Mouse (Mus musculus) MEL (cell line): ENCODE measurements around the gene Pakap.

Experiments used
- CHD1 ChIP-seq: IDR thresholded peaks from 2 replicates; pipeline ENCODE4 v1.6.1; 2012; ENCODE audit warnings: low read depth, mild to moderate bottlenecking, inconsistent platforms, low read length, improper control_type of control experiment
- CHD2 ChIP-seq: IDR thresholded peaks from 2 replicates; pipeline ENCODE4 v1.6.1; 2011; ENCODE audit warnings: low read length, improper control_type of control experiment
- CTCF ChIP-seq, 3 experiments: IDR thresholded peaks in 2 of 3; conservative IDR thresholded peaks in 1 of 3; 2 replicates each; pipeline ENCODE4 v1.5.1; 2011 to 2012; ENCODE audit warnings: low read length in 3 of 3, low read depth in 2 of 3, mild to moderate bottlenecking in 2 of 3, improper control_type of control experiment in 1 of 3, inconsistent platforms in 1 of 3, mixed read lengths in 1 of 3, moderate library complexity in 1 of 3; ENCODE audit not compliant: control insufficient read depth in 1 of 3, insufficient read depth in 1 of 3, poor library complexity in 1 of 3, severe bottlenecking in 1 of 3
- ETS1 ChIP-seq: IDR thresholded peaks from 2 replicates; pipeline ENCODE4 v1.6.1; 2012; ENCODE audit warnings: low read depth, mild to moderate bottlenecking, inconsistent platforms, low read length, improper control_type of control experiment, moderate library complexity
- MAX ChIP-seq: IDR thresholded peaks from 2 replicates; pipeline ENCODE4 v1.6.1; 2011; ENCODE audit warnings: low read length, improper control_type of control experiment
- MAZ ChIP-seq: IDR thresholded peaks from 2 replicates; pipeline ENCODE4 v1.6.1; 2012; ENCODE audit warnings: low read depth, mild to moderate bottlenecking, inconsistent platforms, low read length, improper control_type of control experiment
- MYC ChIP-seq: IDR thresholded peaks from 2 replicates; pipeline ENCODE4 v1.6.1; 2011; ENCODE audit warnings: low read depth, mild to moderate bottlenecking, low read length, improper control_type of control experiment, moderate library complexity
- NRF1 ChIP-seq: IDR thresholded peaks from 2 replicates; pipeline ENCODE4 v1.6.1; 2014; ENCODE audit warnings: low read depth, mild to moderate bottlenecking, inconsistent platforms, low read length, improper control_type of control experiment, moderate library complexity; ENCODE audit not compliant: poor library complexity, insufficient read depth, severe bottlenecking
- POLR2A ChIP-seq, 2 experiments: IDR thresholded peaks; 2 replicates each; pipeline ENCODE4 v1.6.1; 2011 to 2012; ENCODE audit warnings: low read length in 2 of 2, mild to moderate bottlenecking in 2 of 2, control low read depth in 1 of 2, improper control_type of control experiment in 1 of 2, low read depth in 1 of 2, moderate library complexity in 1 of 2; ENCODE audit not compliant: control insufficient read depth in 1 of 2, insufficient read depth in 1 of 2, poor library complexity in 1 of 2
- POLR2AphosphoS5 ChIP-seq: IDR thresholded peaks from 2 replicates; pipeline ENCODE4 v1.6.1; 2012; ENCODE audit warnings: low read depth, borderline replicate concordance, mild to moderate bottlenecking, inconsistent platforms, low read length, moderate library complexity, mixed read lengths
- RCOR1 ChIP-seq: IDR thresholded peaks from 2 replicates; pipeline ENCODE4 v1.6.1; 2012; ENCODE audit warnings: low read depth, mild to moderate bottlenecking, inconsistent platforms, low read length, improper control_type of control experiment
- TCF12 ChIP-seq: IDR thresholded peaks from 2 replicates; pipeline ENCODE4 v1.6.1; 2014; ENCODE audit warnings: low read depth, mild to moderate bottlenecking, inconsistent platforms, low read length, improper control_type of control experiment, moderate library complexity

DNA sequence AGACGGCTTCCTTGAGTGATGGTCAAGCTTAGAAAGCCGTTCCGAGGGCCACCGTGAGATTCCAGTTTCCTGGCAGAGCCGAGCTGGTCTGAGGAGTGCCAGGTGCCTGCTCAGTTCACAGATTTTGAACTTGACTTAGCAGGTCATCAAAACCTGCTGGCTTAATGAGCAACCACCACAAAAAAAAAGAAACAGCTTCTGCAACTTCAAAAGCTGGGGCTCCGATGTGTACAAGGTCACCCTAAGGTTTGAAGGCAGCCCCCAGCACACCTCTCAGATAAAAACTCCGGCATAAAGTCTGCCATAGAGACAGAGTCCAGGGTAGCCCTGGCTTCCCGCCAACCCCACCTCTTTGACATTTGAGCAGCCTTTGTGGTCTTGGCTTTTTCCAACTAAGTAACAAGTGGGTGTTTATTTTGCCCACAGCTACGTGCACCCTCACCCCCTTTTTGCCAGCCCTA is 348.3 kb downstream of the Pakap start, which contains the start of gene D630039A03Rik:
- TF ChIP-seq CTCF (IDR thresholded peaks at IDR 0.05 in 2 of 3, conservative IDR thresholded peaks at IDR 0.05 in 1 of 3; ENCODE audit: control insufficient read depth in 1 of 3, insufficient read depth in 1 of 3, low read depth in 2 of 3, low read length in 3 of 3, poor library complexity in 1 of 3, severe bottlenecking in 1 of 3), result no peak
- TF ChIP-seq MAX, result no peak
- no peak for TF ChIP-seq POLR2AphosphoS5
- TF ChIP-seq CHD2, result no peak
- no peak for TF ChIP-seq TCF12
- TF ChIP-seq CHD1, result no peak
- no peak for TF ChIP-seq MAZ
- TF ChIP-seq NRF1, result no peak
- no peak for TF ChIP-seq ETS1
- TF ChIP-seq POLR2A (IDR thresholded peaks at IDR 0.05; ENCODE audit: control insufficient read depth in 1 of 2, insufficient read depth in 1 of 2, low read depth in 1 of 2, low read length in 2 of 2, poor library complexity in 1 of 2), result no peak
- TF ChIP-seq MYC, result no peak
- TF ChIP-seq RCOR1, result no peak
